Mouse (Mus musculus) midbrain, postnatal 0 days (tissue): ENCODE measurements around the gene Pde11a. TPM values are rescaled to one million over a fixed set of nuclear protein-coding genes. Genes with fewer than 3 reads are reported as not detected.
A peak's percentile ranks its signal among the peaks of the same experiment; 100 is the strongest.

Experiments used
- ATAC-seq: fragments of 200-750 bp; cut with Nextera tagmentation; 2 replicates; pipeline ENCODE4 v1.8.0; 2017; ENCODE audit warnings: moderate number of reproducible peaks, mild to moderate bottlenecking, moderate TSS enrichment, moderate library complexity; ENCODE audit not compliant: low FRiP score
- DNase-seq: peaks from one replicate; pipeline ENCODE4 v3.0.0-alpha.2; 2015; ENCODE audit warnings: low spot score
- H3K27ac ChIP-seq: fragments of 300-500 bp; sonication (generic); 2 replicates; pipeline ENCODE4 v1.5.1; 2014; ENCODE audit warnings: low read depth, mild to moderate bottlenecking, low read length, mixed read lengths
- H3K27me3 ChIP-seq: fragments of 300-500 bp; sonication (generic); 2 replicates; pipeline ENCODE4 v1.6.1; 2014; ENCODE audit warnings: low read length, control low read depth, mixed read lengths; ENCODE audit not compliant: insufficient read depth
- H3K36me3 ChIP-seq: fragments of 300-500 bp; sonication (generic); 2 replicates; pipeline ENCODE4 v1.6.1; 2014; ENCODE audit warnings: low read length, control low read depth, mixed read lengths; ENCODE audit not compliant: insufficient read depth
- H3K4me1 ChIP-seq: fragments of 300-500 bp; sonication (generic); 2 replicates; pipeline ENCODE4 v1.6.1; 2014; ENCODE audit warnings: mild to moderate bottlenecking, control low read depth, antibody characterized with exemption, low read length, mixed read lengths; ENCODE audit not compliant: insufficient read depth
- H3K4me2 ChIP-seq: fragments of 300-500 bp; sonication (generic); 2 replicates; pipeline ENCODE4 v1.6.1; 2014; ENCODE audit warnings: low read depth, mild to moderate bottlenecking, low read length, mixed read lengths; ENCODE audit not compliant: poor library complexity, severe bottlenecking
- H3K4me3 ChIP-seq: fragments of 300-500 bp; sonication (generic); 2 replicates; pipeline ENCODE4 v1.5.1; 2014; ENCODE audit warnings: low read depth, mild to moderate bottlenecking, low read length, moderate library complexity
- H3K9ac ChIP-seq: fragments of 300-500 bp; sonication (generic); replicated peaks from 2 replicates; pipeline ENCODE4 v1.6.1; 2014; ENCODE audit warnings: mild to moderate bottlenecking, low read length, moderate library complexity, mixed read lengths; ENCODE audit not compliant: poor library complexity, severe bottlenecking
- H3K9me3 ChIP-seq: fragments of 300-500 bp; sonication (generic); 2 replicates; pipeline ENCODE4 v1.6.1; 2016; ENCODE audit warnings: low read length, control low read depth
- CTCF ChIP-seq: IDR thresholded peaks from 2 replicates; pipeline ENCODE4 v1.5.1; 2016; ENCODE audit warnings: antibody characterized with exemption, mild to moderate bottlenecking
- WGBS: fragments of 180-500 bp; shearing (Covaris S2); extraction: QIAGEN DNeasy Blood & Tissue Kit; methylation state at CpG from one replicate; pipeline ENCODE4 v1.1.7; 2014; 5-methylcytosine and 5-hydroxymethylcytosine counted together
- polyA plus RNA-seq: library from polyadenylated mRNA; unstranded; fragments of >200 nt; fragmentation: Nextera tagmentation; extraction: Ambion mirVana; gene quantifications from 2 replicates; pipeline ENCODE4 v1.2.1, GENCODE M21; 2015
- total RNA-seq: library from RNA; depleted of rRNA; stranded (reverse); fragments of >200 nt; gene quantifications from 2 replicates; pipeline ENCODE4 v1.2.3, GENCODE M21; 2014; rRNA removed

Gene Pde11a
- total RNA-seq (1.1 and 1.5 TPM in 2 replicates), polyA plus RNA-seq (0.94 and 0.96 TPM in 2 replicates)

GRCm38 (mm10) chr2:76338215-76339156 lies at the start of gene Pde11a:
Gene Pde11a, minus strand, starts transcription at chr2:76338774.
- H3K4me1 ChIP-seq: peaks cover 4% of the 10 kb centered on the region; the same call in 1 of the 2 replicates
- peak within 1 kb of the TSS; percentile 97 for H3K4me2 ChIP-seq
- H3K27ac ChIP-seq: no peak within 1 kb of the TSS
- TF ChIP-seq CTCF: no peak
- no peak for DNase-seq
- no peaks in the 10 kb centered on the region for H3K36me3 ChIP-seq
- peak within 1 kb of the TSS; percentile 57 for H3K9ac ChIP-seq
- WGBS: 20% methylated on average over 37 of the region's 41 CpGs
- ATAC-seq: peak; percentile 49; the same call in 1 of the 2 replicates
- H3K27me3 ChIP-seq: peaks cover 7% of the 10 kb centered on the region; the same call in 1 of the 2 replicates
- H3K4me3 ChIP-seq: peak within 1 kb of the TSS; percentile 48
- H3K9me3 ChIP-seq: no peaks in the 10 kb centered on the region

- TF ChIP-seq CTCF: no peak
- Histone ChIP-seq H3K4me2 (no peak overlapping the region), H3K27me3 (no peaks in the 10 kb centered on the region), H3K4me1 (no peaks in the 10 kb centered on the region), H3K36me3 (peaks cover 18% of the 10 kb centered on the region), H3K9ac (no peak overlapping the region), H3K9me3 (no peaks in the 10 kb centered on the region), H3K27ac (no peak overlapping the region), H3K4me3 (no peak overlapping the region)
- ATAC-seq (no peak), DNase-seq (no peak)
Measured at GRCm38 (mm10) chr2:76386531-76386930, 48.0 kb upstream of the Pde11a start.

GRCm38 (mm10) chr2:76378646-76379045 lies 40.1 kb upstream of the Pde11a start:
- 96% methylated on average over 19 of the region's 19 CpGs for WGBS
- no peak for ATAC-seq
- H3K9me3 ChIP-seq: no peaks in the 10 kb centered on the region
- H3K4me3 ChIP-seq: no peak overlapping the region
- peaks cover 60% of the 10 kb centered on the region for H3K36me3 ChIP-seq
- no peak overlapping the region for H3K27ac ChIP-seq
- no peak overlapping the region for H3K9ac ChIP-seq
- H3K4me2 ChIP-seq: no peak overlapping the region
- DNase-seq: no peak
- H3K4me1 ChIP-seq: no peaks in the 10 kb centered on the region
- H3K27me3 ChIP-seq: no peaks in the 10 kb centered on the region
- no peak for TF ChIP-seq CTCF

DNA sequence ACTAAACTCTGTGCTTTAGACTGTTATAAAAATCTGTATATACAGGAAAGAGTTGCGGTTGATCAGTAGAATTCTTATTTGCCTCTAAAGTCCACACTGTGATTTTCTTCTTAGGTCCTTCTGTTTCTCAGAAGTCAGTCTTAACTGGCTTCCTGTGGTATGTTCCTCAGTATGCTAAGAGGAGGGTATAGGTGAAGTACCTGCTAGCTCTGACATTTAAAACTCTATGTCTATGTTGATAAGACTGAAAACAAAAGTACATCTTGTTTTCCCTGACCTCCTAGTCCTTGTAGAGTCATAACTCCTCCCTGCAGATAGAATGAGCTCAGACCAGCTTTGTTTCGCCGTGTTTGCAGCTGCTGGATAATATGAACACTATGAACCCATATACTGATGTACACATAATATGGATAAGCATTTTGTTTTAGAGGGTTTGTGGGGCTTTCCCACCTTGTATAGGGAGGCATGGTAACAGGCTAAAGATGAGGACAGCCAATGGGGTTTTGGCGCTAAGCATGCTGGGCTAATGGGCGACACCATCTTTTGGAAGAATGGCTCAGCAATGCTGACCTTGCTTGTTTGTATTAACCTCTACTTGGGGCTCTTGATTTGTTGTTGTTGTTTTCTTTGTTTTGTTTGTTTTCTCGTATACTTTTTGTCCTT lies 36.1 kb upstream of the Pde11a start:
- WGBS: 92% methylated on average over 6 of the region's 6 CpGs
- Histone ChIP-seq H3K27me3 (no peaks in the 10 kb centered on the region), H3K36me3 (peaks cover 42% of the 10 kb centered on the region), H3K27ac (no peak overlapping the region), H3K4me2 (no peak overlapping the region), H3K4me1 (no peaks in the 10 kb centered on the region), H3K4me3 (no peak overlapping the region), H3K9ac (no peak overlapping the region), H3K9me3 (no peaks in the 10 kb centered on the region)
- DNase-seq (no peak), ATAC-seq (no peak)
- no peak for TF ChIP-seq CTCF

DNA sequence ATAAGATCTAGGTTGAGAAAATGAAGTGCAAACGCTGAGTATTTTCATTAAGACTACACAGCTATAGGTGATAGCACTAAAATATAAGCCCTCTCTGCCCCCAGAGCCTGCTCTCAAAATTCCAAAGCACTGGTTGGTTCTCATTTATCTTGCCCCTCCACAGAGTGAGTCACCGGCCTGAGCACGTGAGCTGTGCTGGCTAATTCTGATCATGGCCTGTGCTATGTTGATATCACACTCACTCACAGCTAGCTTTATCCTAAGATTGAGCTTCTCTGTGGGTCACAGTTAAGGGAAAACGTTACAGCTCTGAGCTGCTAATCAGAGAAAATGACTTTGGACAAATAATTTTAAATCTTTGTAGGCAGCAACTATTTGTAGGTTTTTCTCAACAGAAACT lies 33.7 kb upstream of the Pde11a start:
- Histone ChIP-seq H3K9me3 (no peaks in the 10 kb centered on the region), H3K36me3 (peaks cover 23% of the 10 kb centered on the region), H3K4me2 (no peak overlapping the region), H3K27ac (no peak overlapping the region), H3K27me3 (no peaks in the 10 kb centered on the region), H3K4me3 (no peak overlapping the region), H3K4me1 (no peaks in the 10 kb centered on the region), H3K9ac (no peak overlapping the region)
- no peak for ATAC-seq
- no peak for DNase-seq
- WGBS: 95% methylated on average over 4 of the region's 4 CpGs
- no peak for TF ChIP-seq CTCF

GRCm38 (mm10) chr2:76370656-76370922 lies 32.0 kb upstream of the Pde11a start:
- Histone ChIP-seq H3K36me3 (peaks cover 20% of the 10 kb centered on the region; the same call in 1 of the 2 replicates), H3K9ac (peak overlapping the region; percentile 86), H3K4me1 (no peaks in the 10 kb centered on the region), H3K4me3 (peak overlapping the region; percentile 96), H3K27ac (no peak overlapping the region), H3K4me2 (peak overlapping the region; percentile 93), H3K9me3 (no peaks in the 10 kb centered on the region), H3K27me3 (no peaks in the 10 kb centered on the region)
- no peak for DNase-seq
- ATAC-seq: no peak
- TF ChIP-seq CTCF: no peak
- 2% methylated on average over 7 of the region's 7 CpGs for WGBS
